Mouse (Mus musculus): Measurements from ENCODE around the gene Meig1. TPM values are rescaled to one million over a fixed set of nuclear protein-coding genes. Genes with fewer than 3 reads are reported as not detected.

The Meig1 gene
- polyA plus RNA-seq, 1 experiment, result not detected

- no peak overlapping the region for H3K27ac ChIP-seq (ENCODE audit: insufficient read depth, low read depth, low read length)
- no peaks in the 10 kb centered on the region; the same call in 1 of the 2 replicates for H3K27me3 ChIP-seq (ENCODE audit: control insufficient read depth, insufficient read depth, low read length)
- WGBS, result 73% methylated on average over 3 of the region's 3 CpGs
- no peak overlapping the region for H3K4me3 ChIP-seq (ENCODE audit: low read depth, low read length)
- TF ChIP-seq CTCF (IDR thresholded peaks at IDR 0.05; ENCODE audit: extremely low read depth, insufficient read length, insufficient replicate concordance, low read depth, low read length), result no peak
- TF ChIP-seq POLR2A (IDR thresholded peaks at IDR 0.05; ENCODE audit: low read depth, low read length), result no peak
- no peaks in the 10 kb centered on the region for H3K4me1 ChIP-seq (ENCODE audit: control insufficient read depth, insufficient read depth, insufficient read length, low read length)
- H3K36me3 ChIP-seq (ENCODE audit: control insufficient read depth, insufficient read depth, low read length), result no peaks in the 10 kb centered on the region
Measured at GRCm38 (mm10) chr2:3361067-3361466, 61.4 kb downstream of the Meig1 start.

Other genes with a start within 250 kb of the Meig1 start
- gene Nmt2, start 138.4 kb downstream of the Meig1 start, polyA plus RNA-seq (2012; rRNA removed), result 0.91 and 1.2 TPM in 2 replicates
- 0.48 and 1.7 TPM in 2 replicates for gene Rpp38, start 90.0 kb downstream of the Meig1 start, polyA plus RNA-seq (2012; rRNA removed)
- not detected in 2 replicates for gene Acbd7, start 86.5 kb downstream of the Meig1 start, polyA plus RNA-seq (2012; rRNA removed)
- not detected in 2 replicates for gene Olah, start 25.4 kb downstream of the Meig1 start, polyA plus RNA-seq (2012; rRNA removed)
- 1.5 and 1.6 TPM in 2 replicates for gene Dclre1c, start 1.5 kb upstream of the Meig1 start, polyA plus RNA-seq (2012; rRNA removed)
- 0.66 and 1.5 TPM in 2 replicates for gene Suv39h2, start 52.4 kb upstream of the Meig1 start, polyA plus RNA-seq (2012; rRNA removed)
- 0.30 and 0.72 TPM in 2 replicates for gene Gm45902, start 90.1 kb upstream of the Meig1 start, polyA plus RNA-seq (2012; rRNA removed)
- 5.6 and 9.9 TPM in 2 replicates for gene Hspa14, start 90.2 kb upstream of the Meig1 start, polyA plus RNA-seq (2012; rRNA removed)
- gene Cdnf, start 90.4 kb upstream of the Meig1 start, polyA plus RNA-seq (2012; rRNA removed), result 0.03 and 0.10 TPM in 2 replicates
- gene Fam107b, start 147.8 kb upstream of the Meig1 start, polyA plus RNA-seq (2012; rRNA removed), result 8.1 and 8.2 TPM in 2 replicates

All from small intestine, adult 2 months (tissue).